Mouse (Mus musculus) myocyte (in vitro differentiated cells): ENCODE results near the gene Pdk2.

Source experiments
- MYOG ChIP-seq, 3 experiments: IDR thresholded peaks; one replicate each; pipeline ENCODE4 v1.6.1; 2011; ENCODE audit warnings: control low read depth in 2 of 3, low read depth in 2 of 3, mild to moderate bottlenecking in 2 of 3; ENCODE audit not compliant: insufficient read length in 2 of 3, control insufficient read depth in 1 of 3, insufficient read depth in 1 of 3
- POLR2A ChIP-seq: IDR thresholded peaks from one replicate; pipeline ENCODE4 v1.6.1; 2011; ENCODE audit warnings: low read depth, mild to moderate bottlenecking, control low read depth, moderate library complexity; ENCODE audit not compliant: insufficient read length
- REST ChIP-seq: IDR thresholded peaks from one replicate; pipeline ENCODE4 v1.6.1; 2011; ENCODE audit warnings: mild to moderate bottlenecking, control low read depth, moderate library complexity; ENCODE audit not compliant: insufficient read depth, insufficient read length
- TCF12 ChIP-seq: IDR thresholded peaks from one replicate; pipeline ENCODE4 v1.6.1; 2011; ENCODE audit warnings: mild to moderate bottlenecking, control low read depth; ENCODE audit not compliant: poor library complexity, insufficient read depth, severe bottlenecking

DNA sequence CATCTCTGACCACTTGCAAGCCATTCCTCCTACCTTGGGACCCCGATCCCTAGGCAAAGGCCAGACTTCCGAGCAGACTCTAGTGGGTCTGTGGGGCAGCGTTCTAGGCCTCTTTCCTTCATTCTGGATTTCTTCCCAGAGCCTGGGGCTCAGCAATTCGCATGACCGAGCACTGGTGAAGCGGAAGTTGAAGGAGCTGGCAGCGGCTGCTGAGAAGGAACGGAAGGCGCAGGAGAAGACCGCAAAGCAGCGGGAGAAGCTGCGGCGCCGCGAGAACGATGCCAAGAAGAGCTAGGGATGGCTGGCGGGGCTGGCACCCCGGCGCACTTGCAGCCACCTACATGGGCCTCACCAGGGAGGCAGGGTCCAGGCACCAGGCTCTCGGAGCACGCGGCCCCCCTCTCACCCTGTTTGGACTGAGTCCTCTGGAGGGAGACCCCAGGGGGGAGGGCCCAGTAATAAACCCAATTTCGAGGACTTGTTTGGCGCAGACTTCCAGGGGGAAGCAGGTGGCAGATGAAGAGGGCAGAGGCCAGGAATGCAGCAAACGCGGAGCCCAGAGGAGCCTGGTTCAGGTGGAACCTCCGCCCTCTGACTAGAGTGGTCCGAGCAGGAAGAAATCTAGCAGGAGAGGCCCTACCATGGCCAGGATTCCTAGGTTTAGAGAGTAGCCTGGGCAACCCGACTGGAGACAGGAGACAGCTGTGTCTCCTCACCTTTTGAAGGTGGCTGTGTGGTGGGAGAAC, 16.5 kb downstream of the Pdk2 start:
- TF ChIP-seq POLR2A (no peak), TCF12 (no peak), REST (no peak), MYOG (IDR thresholded peaks at IDR 0.05; ENCODE audit: control insufficient read depth in 1 of 3, insufficient read depth in 1 of 3, insufficient read length in 2 of 3, low read depth in 2 of 3) (no peak)
